Mouse (Mus musculus): ENCODE measurements at regions not wholly inside any gene's neighbourhood (a gene's known extent, or its start where the extent isn't known, plus 50 kb on each side); places are given as distances from the start of the nearest gene placed in this dataset.

DNA sequence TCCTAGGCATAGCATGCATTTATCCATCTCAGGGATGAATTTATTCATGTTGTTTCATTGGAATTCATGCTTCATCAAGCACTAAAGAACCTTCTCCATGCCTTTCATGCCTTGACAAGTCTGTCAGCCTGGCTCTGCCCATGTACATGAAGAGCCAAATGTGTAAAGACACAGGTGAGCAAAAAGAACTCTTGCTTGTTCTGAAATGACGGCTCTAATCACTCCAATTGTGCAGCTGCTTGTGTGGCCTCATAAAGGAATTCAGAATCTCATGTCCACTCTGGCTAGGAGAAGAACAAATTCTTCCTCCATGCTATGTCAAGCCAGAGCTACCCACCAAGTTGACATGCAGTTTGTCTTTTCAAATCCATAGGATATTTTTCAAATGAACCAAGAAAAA lies 319.2 kb upstream of the Lmcd1 start:
- no peak overlapping the region for H3K27ac ChIP-seq (ENCODE audit: insufficient read depth, low read length)
- no peaks in the 10 kb centered on the region for H3K4me1 ChIP-seq (ENCODE audit: control insufficient read depth, insufficient read depth, insufficient read length)
- H3K4me3 ChIP-seq (ENCODE audit: extremely low read depth, insufficient read depth, insufficient read length) = no peak overlapping the region
- TF ChIP-seq CTCF (IDR thresholded peaks at IDR 0.05; ENCODE audit: extremely low read depth, insufficient read depth, insufficient read length, insufficient replicate concordance) (no peak), POLR2A (IDR thresholded peaks at IDR 0.05; ENCODE audit: low read depth, low read length) (no peak)
- no peak for DNase-seq (ENCODE audit: low read depth in 1 of 2, low spot score in 2 of 2)
- WGBS = 83% methylated on average over 1 of the region's 1 CpGs
- no peaks in the 10 kb centered on the region for H3K36me3 ChIP-seq (ENCODE audit: control insufficient read depth, insufficient read depth, low read length)
- no peaks in the 10 kb centered on the region for H3K27me3 ChIP-seq (ENCODE audit: control insufficient read depth, insufficient read depth, low read length)

DNA sequence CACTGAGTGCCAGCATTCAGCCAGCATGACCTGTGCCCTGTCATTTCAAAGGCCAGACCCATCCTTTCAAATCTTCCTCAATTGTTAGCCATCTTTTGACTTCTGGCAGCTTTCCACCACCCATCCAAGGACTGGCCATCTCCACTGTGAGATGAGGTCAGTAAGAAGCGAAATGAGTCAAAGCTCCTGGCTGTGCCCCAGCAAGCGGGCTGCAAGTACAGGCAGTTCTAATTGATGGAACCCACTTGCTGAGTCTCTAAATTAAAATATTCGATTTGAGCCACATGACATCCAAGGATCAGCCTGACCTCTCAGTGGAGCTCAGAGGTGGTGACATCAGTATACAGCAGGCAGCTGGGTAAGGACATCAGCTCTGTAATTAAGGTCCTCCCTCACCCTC lies 307.8 kb upstream of the Lmcd1 start:
- no peak for DNase-seq (ENCODE audit: low read depth in 1 of 2, low spot score in 2 of 2)
- no peaks in the 10 kb centered on the region for H3K4me1 ChIP-seq (ENCODE audit: control insufficient read depth, insufficient read depth, insufficient read length)
- no peaks in the 10 kb centered on the region for H3K36me3 ChIP-seq (ENCODE audit: control insufficient read depth, insufficient read depth, low read length)
- no peaks in the 10 kb centered on the region for H3K27me3 ChIP-seq (ENCODE audit: control insufficient read depth, insufficient read depth, low read length)
- H3K27ac ChIP-seq (ENCODE audit: insufficient read depth, low read length) = no peak overlapping the region
- WGBS = 81% methylated on average over 3 of the region's 3 CpGs
- H3K4me3 ChIP-seq (ENCODE audit: extremely low read depth, insufficient read depth, insufficient read length) = no peak overlapping the region
- no peak for TF ChIP-seq POLR2A (IDR thresholded peaks at IDR 0.05; ENCODE audit: low read depth, low read length)
- TF ChIP-seq CTCF (IDR thresholded peaks at IDR 0.05; ENCODE audit: extremely low read depth, insufficient read depth, insufficient read length, insufficient replicate concordance) = no peak

DNA sequence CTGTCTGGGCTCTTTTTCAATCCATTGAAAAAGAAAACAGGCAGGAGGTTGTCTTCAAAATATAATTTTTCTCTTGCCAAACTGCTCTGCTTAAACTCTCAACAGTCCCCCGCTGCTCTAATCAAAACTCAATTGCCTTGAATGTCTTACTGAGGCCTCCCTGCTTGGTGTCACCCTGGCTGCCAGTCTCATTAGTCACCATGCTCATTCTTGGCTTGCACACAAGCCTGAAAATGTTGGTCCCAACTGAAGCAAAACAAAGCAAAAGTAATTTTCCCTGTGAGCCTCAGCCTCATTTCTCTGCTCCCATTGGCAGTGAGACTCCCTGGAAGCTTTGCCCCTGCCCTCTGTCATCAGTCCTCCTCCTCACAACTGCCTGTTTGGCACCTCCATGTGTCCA lies 288.1 kb upstream of the Lmcd1 start:
- H3K4me3 ChIP-seq (ENCODE audit: extremely low read depth, insufficient read depth, insufficient read length) = no peak overlapping the region
- WGBS = 64% methylated on average over 1 of the region's 1 CpGs
- no peak for TF ChIP-seq POLR2A (IDR thresholded peaks at IDR 0.05; ENCODE audit: low read depth, low read length)
- TF ChIP-seq CTCF (IDR thresholded peaks at IDR 0.05; ENCODE audit: extremely low read depth, insufficient read depth, insufficient read length, insufficient replicate concordance) = no peak

DNA sequence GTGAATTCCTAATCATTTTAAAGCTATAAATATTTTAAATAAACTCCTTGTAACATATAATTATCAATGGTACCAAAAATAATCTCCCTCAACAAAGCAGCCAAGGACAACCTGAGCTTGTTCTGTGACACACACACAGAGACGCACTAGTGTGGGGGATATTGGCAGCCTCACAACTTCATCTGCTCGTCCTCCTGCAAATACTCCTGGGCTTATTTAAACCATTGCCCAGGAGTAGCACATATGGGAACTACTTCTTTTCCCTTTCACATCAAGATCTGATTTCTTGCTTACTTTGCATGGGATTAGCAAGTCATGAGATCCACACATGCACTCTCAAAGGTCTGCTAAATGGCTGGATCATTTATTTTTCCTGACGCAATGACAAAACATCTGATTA lies 277.7 kb upstream of the Lmcd1 start:
- Histone ChIP-seq H3K4me1 (ENCODE audit: control insufficient read depth, insufficient read depth, insufficient read length) (no peaks in the 10 kb centered on the region), H3K27me3 (ENCODE audit: control insufficient read depth, insufficient read depth, low read length) (no peaks in the 10 kb centered on the region), H3K4me3 (ENCODE audit: extremely low read depth, insufficient read depth, insufficient read length) (no peak overlapping the region), H3K27ac (ENCODE audit: insufficient read depth, low read length) (no peak overlapping the region), H3K36me3 (ENCODE audit: control insufficient read depth, insufficient read depth, low read length) (no peaks in the 10 kb centered on the region)
- TF ChIP-seq POLR2A (IDR thresholded peaks at IDR 0.05; ENCODE audit: low read depth, low read length) (no peak), CTCF (IDR thresholded peaks at IDR 0.05; ENCODE audit: extremely low read depth, insufficient read depth, insufficient read length, insufficient replicate concordance) (no peak)
- no peak for DNase-seq (ENCODE audit: low read depth in 1 of 2, low spot score in 2 of 2)
- WGBS = 79% methylated on average over 3 of the region's 3 CpGs

More for the DNA sequence above, 288.1 kb upstream of the Lmcd1 start:
- Histone ChIP-seq H3K36me3 (ENCODE audit: control insufficient read depth, insufficient read depth, low read length) (no peaks in the 10 kb centered on the region), H3K27ac (ENCODE audit: insufficient read depth, low read length) (no peak overlapping the region), H3K4me1 (ENCODE audit: control insufficient read depth, insufficient read depth, insufficient read length) (no peaks in the 10 kb centered on the region), H3K27me3 (ENCODE audit: control insufficient read depth, insufficient read depth, low read length) (no peaks in the 10 kb centered on the region)
- DNase-seq (ENCODE audit: low read depth in 1 of 2, low spot score in 2 of 2) = no peak

DNA sequence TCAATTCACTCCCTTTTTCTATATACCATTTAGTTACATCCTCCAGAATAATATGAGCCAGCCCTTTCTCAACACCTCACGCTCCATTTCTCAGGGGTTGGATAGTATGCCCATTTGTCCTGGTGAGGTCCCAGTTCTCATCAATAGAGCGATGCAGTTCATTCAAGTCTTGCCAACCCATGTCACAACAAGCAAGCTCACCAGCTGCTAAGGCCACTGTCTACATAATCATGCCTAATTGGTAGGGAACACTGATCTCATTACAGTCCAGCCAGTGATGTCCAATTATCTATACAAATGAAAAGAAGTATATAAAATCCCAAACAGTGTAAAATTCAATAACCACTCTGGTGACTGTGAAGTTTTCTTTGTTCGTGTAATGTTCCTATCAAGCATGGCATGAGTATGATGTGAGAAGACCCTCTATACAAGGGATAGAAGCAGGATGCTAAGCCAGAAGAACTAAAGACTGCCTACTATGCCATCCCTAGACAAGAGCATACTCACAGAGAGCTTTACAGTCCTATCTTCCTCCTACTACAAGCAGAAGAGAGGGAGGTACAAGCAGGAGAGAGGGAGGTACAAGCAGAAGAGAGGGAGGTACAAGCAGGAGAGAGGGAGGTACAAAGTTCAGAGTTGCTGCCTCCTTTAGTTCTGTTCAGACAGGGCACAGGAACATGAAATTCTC lies 269.6 kb upstream of the Lmcd1 start:
- WGBS = 89% methylated on average over 3 of the region's 3 CpGs
- H3K27me3 ChIP-seq (ENCODE audit: control insufficient read depth, insufficient read depth, low read length) = no peaks in the 10 kb centered on the region
- TF ChIP-seq CTCF (IDR thresholded peaks at IDR 0.05; ENCODE audit: extremely low read depth, insufficient read depth, insufficient read length, insufficient replicate concordance) = no peak
- no peak for TF ChIP-seq POLR2A (IDR thresholded peaks at IDR 0.05; ENCODE audit: low read depth, low read length)
- DNase-seq (ENCODE audit: low read depth in 1 of 2, low spot score in 2 of 2) = no peak
- no peaks in the 10 kb centered on the region for H3K4me1 ChIP-seq (ENCODE audit: control insufficient read depth, insufficient read depth, insufficient read length)
- H3K27ac ChIP-seq (ENCODE audit: insufficient read depth, low read length) = no peak overlapping the region
- no peak overlapping the region for H3K4me3 ChIP-seq (ENCODE audit: extremely low read depth, insufficient read depth, insufficient read length)
- no peaks in the 10 kb centered on the region for H3K36me3 ChIP-seq (ENCODE audit: control insufficient read depth, insufficient read depth, low read length)

DNA sequence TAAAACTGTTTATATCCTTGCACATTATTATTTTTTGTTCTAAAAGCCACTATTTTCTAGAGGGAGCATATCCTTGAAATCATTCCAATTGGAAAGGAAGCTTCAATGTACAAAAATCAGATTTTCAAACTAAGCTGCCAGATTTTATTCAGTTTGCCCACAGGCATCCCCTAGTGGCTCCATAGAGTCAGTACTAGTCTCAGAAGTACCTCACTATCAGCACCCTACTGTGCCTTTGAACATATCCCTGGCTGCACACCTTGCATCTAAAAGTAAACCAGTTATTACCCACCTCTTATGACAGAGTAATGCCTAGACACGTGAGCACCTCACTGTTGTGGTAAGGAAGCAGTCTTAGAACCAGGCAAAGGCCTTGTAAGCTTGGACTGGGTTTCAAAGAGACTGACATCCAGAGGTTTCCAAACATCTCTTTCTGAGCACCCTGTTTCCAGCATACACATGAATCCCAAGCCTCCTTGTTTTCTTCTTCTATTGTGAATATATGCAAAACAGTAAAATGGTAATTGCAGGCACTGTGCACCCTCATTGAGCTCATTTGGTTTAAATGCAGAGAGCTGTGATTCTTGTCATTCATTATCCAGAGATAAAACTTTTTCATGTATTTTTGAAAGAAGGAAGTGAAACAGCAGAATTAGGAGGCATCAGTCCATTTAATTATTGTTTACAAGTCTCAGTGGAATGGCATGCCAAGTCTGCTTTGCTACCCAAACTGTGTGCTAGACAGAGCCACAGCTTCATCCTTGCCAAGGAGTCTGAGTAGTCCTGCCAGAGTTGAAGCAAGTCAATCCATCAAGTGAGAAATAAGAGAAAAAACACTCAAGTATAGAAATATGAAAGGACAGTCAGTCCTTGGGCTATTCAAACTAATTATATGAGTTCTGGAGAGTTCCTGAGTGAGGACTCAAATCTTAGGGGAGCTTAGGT lies 247.0 kb upstream of the Lmcd1 start:
- no peaks in the 10 kb centered on the region for H3K4me1 ChIP-seq (ENCODE audit: control insufficient read depth, insufficient read depth, insufficient read length)
- no peak overlapping the region for H3K27ac ChIP-seq (ENCODE audit: insufficient read depth, low read length)
- TF ChIP-seq POLR2A (IDR thresholded peaks at IDR 0.05; ENCODE audit: low read depth, low read length) = no peak
- no peak for TF ChIP-seq CTCF (IDR thresholded peaks at IDR 0.05; ENCODE audit: extremely low read depth, insufficient read depth, insufficient read length, insufficient replicate concordance)
- H3K36me3 ChIP-seq (ENCODE audit: control insufficient read depth, insufficient read depth, low read length) = no peaks in the 10 kb centered on the region
- H3K4me3 ChIP-seq (ENCODE audit: extremely low read depth, insufficient read depth, insufficient read length) = no peak overlapping the region
- WGBS = 51% methylated on average over 1 of the region's 1 CpGs
- H3K27me3 ChIP-seq (ENCODE audit: control insufficient read depth, insufficient read depth, low read length) = no peaks in the 10 kb centered on the region
- no peak for DNase-seq (ENCODE audit: low read depth in 1 of 2, low spot score in 2 of 2)

Data from spleen, adult 2 months (tissue).